Mouse (Mus musculus) cerebellum, adult 18-20 months (tissue): ENCODE measurements around the gene Chpt1.

Experiments
- DNase-seq, 2 experiments: peaks; one replicate each; pipeline ENCODE4 v3.0.0; 2021

Gene Chpt1

DNA sequence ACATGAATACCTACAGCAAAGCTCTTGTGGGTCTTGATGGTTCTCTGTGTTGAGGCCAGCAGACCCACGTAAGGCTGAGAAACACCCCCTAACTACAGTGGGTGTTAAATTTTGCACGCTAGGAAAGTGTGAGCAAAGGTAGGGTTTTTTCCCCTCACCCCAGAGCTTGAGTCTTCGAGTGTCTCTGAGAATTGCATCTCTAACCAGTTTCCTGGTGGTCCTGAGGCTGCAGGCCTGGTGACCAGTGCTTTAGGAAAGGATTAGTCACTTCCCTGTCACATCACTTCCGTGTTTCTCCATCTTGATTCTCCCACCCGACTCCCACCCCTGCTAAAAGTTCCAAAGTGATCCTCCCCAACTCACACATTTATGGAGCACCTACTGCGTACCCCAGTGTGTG is 99.7 kb downstream of the Chpt1 start:
- DNase-seq: no peak

- DNase-seq: no peak
These were observed 100.9 kb downstream of the Chpt1 start for GRCm38 (mm10) chr10:88403021-88403420.
